Mouse (Mus musculus): Measurements from ENCODE around the gene Ramp3.

Gene Ramp3

DNA sequence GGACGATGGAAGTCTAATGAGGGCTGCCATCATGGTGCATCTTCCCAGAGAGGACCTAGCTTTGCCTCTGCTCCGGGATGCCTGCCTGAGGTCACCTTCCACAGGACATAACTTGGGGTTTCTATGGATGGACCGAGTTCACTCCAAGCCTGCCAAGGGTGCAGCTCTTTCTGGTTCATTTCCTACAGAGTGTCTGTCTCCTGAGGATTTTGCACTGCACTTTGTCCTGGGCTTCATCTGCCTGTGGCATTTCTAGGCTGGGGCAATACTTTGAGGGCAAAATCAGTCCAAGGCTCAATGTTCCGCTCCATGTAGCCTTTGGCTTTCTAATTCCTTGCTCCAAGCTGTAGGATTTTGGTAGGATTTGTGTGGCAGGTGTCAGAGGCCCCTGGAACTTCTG lies 12.5 kb downstream of the Ramp3 start:
- peak; percentile 57 for DNase-seq

DNA sequence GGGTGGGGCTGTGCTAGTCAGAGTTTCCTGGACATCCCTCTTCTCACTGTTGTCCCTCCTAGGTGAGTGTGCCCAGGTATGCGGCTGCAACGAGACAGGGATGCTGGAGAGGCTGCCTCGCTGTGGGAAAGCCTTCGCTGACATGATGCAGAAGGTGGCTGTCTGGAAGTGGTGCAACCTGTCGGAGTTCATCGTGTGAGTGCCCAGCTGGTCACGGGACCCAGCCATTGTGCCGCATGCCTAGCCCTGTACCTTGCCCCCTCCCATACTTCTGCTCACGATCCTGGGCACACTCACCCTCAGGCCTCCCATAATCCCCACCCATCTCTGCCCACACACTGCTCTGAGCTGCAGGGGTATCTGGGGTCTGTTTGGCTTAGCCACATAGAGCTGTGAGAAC lies 16.4 kb downstream of the Ramp3 start:
- no peak for DNase-seq

DNA sequence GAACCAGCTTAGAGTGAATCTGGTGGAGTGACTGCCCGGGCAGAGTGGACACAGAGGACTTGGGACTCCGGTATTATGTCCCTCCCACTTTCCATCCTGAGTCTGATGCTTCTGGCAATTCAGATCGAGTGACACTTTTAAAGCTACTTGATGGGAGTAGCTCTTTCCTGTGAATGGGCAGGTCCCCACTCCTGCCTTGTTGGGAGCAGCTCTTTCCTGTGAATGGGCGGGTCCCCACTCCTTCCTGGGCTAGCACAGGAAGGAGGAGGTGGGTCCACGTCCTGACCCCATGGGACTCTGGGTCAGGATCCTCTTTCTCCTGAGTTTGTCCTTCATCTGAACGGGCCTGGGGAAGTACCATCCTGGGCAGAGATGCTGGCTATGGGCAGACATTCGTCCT lies 17.1 kb downstream of the Ramp3 start:
- DNase-seq = peak; percentile 66

DNA sequence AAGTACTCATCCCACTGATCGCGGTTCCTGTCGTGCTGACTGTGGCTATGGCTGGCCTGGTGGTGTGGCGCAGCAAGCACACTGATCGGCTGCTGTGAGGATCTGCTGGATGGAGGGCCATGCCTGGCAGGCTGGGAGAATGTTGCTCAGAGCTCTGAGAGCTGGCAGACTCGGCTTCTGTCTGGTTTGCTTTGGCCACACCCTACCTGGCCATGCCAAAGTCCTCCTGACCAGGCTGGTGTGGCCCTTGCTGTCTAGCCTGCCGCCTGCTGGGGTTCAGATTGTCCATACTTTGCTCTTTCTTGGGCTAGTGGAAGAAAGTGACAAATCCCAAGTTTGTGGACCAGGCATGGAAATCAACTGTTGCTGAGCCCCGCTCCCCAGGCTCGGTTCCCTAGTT lies 18.3 kb downstream of the Ramp3 start:
- no peak for DNase-seq

DNA sequence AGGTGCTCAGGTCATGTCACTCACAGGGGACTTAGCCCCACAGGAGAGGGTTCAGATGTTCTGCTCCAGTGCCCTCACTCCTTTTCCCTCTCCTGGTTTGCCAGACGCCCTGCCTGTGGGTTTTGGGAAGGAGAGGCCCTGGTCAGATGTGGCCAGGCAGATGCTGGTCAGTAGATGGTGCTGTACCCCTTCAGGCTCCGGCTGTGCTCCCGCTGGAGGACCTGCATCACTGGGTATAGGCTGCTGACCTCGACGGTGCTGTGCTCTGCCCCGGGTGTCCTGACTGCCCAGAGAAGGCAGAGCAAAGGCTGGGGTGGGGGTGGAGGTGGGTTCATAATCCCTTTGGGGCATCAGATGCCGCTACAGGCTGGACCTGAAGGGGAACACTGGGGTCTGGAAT lies 19.2 kb downstream of the Ramp3 start:
- DNase-seq = peak; percentile 70

DNA sequence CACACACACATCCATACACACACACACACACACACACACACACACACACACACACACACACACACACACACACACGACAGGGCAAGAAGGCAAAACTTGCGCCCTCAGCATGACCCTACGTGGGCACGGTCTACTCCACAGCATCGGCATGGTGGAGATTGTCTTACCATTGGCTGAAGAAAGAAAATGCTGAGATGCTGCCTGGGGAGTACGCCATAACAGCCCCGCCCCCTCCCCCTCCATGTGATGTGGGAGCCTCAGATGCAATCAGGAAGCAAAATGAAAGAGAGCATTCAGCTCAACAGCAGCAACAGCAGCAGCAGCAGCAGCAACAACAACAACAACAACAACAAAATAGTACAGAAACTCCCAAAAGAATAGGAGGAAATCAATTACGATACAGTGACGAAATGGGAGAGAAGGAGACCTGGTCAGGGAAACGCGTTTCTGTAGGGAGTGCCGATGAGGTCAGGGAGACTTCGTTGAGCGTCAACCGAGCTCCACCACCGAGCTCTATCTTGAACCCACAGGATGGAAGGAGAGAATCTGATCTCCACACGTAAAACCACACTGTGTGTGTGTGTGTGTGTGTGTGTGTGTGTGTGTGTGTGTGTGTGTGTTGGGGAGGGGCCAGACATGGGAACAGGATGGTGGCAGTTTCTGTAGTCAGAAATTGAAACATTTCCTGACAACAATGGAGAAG lies 21.5 kb downstream of the Ramp3 start:
- DNase-seq = peak; percentile 47

DNA sequence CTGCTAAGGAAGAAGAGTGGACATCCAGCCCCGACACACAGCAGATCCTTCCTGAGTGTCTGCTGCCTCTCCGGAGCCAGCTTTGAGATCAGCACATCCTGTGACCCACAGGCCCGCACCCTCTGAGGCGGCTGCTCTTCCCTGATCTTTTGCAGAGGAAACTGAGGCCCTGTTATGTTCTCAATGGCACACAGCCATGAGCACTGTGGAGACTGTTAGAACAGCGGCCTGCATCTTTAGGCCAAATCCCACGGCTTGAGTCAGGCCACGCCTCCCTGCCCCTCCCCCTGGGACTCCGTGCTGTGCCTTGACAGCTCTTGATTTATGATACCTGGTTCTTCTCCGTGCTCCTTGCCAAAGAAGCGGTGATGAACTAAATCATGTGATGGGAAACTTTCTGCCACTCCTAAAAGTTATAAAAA lies 22.1 kb downstream of the Ramp3 start:
- peak; percentile 90 for DNase-seq

DNA sequence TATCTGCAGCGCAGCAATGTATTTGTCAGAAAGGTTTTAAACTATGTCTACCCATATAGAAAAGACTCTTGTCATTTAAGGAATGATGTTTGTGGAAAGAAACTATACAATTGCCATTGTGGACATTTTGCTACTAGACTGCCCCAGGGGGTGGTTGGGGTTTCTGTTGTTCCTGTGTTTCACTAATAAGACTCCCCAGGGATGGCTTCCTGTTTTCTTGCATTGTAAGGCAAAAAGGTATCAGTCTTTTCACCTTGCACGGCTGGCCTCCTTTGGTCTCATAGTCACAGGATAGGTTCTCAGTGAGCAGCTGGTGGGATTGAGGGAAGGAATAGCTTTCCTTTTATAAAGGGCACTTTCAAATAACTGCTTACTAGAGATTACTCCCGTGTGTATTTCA lies 26.4 kb downstream of the Ramp3 start:
- DNase-seq = no peak

DNA sequence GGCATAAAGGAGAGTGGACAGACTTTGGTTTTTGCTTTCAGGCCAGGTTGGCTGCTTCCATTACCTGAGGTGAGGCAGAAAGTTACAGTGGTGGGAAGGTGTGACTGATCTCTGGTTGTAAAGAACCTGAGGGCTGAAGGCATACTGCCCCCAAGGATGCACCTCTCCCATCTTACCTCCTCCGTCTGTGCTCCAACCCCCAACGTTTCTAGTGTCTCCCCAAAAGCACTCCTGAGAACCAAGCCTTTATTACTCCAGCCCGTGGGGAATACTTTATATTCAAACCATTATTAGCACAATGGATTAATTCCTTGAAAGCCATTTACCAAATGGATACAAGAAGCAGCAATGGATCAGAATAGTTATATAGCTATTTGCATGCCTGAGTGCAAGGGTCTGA lies 30.6 kb downstream of the Ramp3 start:
- no peak for DNase-seq

DNA sequence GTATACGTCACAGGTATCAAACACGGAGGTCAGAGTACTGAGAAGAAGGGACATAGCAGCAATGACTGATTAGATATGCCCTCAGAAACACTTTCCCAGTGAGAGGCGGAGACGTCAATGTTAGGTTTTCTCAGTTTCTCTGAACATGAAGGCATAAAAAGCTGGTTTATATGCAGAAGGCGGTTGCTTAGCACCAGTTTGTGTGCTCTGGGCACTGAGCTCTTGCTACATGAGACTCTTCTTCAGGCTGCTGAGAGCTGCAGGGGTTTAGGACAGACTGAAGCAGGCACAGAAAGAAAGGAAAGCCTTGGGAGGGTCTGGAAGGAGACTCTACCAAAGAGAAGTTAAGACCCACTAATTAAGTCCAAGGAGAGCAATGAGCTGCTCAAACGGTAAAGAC lies 34.0 kb downstream of the Ramp3 start:
- DNase-seq = no peak

DNA sequence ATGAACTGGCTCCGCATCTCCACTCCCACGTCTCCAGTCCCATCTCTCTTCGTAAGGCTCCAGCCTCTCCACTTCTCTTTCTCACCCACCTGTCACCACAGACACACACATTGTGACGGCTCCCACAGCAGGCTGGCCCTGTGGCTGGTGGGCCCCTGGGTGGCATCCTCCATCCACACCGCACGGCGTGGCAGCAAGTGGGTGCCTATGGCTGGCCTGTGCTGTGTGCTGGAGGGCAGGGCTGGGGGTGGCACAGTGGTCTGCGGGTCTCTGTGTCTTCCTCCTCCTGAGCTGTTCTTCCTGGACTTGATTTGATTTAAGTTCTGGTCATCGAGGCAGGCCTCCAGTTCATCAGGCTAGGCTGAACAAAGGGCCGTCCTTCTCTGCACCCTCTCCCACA lies 35.8 kb downstream of the Ramp3 start:
- DNase-seq = no peak

DNA sequence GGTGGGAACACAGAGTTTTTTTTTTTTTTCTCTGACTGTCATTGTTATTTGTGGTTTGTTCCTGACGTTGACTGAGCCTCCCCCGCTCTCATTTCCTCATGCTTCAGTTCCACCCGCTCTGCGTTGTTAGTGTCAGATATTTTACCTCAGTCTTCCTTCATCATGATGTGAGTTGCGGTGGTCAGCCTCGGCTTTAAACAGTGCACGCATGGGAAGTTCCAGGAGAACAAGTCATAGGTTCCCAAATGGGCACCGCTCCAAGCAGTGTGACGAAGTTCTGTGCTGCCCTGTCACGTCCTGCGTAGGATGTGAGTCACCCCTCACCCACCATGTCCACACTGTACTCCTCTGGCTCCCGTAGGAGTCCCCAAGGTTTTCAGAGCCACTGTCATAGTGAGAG lies 36.9 kb downstream of the Ramp3 start:
- peak; percentile 75 for DNase-seq

DNA sequence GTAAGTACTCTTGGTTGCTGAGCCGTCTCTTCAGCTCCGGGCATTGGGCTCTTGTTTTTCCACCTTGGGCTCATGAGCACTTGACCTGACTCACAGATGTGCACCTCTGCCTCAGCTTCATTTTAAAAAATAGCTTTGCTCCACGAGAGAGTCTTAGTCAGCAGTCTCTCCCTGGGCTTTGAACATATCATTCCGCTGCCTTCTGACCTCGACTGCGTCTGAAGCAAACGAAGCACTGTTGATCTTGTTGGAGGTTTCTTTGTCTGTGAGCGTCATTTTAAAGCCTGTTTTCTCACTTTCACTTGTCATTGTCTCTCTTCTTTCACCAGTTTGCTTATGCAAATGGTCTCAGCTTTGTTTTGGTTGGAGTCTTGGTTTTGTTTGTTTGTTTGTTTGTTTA lies 38.2 kb downstream of the Ramp3 start:
- no peak for DNase-seq

DNA sequence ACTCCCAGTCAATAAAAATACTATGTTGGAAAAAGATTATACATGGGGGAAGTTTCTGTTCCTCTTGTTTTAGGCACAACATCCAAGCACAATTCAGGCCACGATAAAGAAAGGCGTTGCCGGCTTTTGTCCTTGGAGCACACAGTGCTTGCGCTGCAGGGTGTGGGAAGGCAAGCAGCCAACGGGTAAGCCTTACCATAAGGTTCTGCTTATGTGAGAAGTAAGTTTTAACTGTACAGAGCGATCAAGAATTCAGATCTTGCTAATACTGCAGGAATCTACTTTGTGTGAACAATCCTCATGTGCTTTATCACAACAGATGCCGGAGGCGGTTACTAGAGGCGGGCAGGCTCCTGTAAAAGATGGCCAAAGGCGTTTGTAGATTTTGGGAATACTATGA lies 39.4 kb downstream of the Ramp3 start:
- no peak for DNase-seq

DNA sequence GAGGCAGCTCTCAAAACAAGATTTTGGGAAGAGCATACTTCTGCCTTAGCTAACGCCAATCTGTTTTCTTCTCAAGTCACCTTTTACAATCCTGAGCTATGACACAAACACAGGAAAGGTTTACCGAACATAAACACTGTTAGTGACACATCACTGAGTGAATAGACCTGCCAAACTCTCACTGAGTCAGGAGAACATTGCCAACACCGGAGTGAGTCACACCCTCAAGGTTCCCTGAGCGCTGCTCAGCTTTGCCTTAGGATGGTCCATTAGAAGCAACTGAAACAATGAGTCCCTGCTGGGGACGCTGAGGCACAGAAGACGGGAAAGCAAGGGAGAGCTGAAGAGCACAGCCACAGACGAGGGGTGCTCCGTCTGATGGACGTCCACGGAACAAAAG lies 40.0 kb downstream of the Ramp3 start:
- DNase-seq = no peak

DNA sequence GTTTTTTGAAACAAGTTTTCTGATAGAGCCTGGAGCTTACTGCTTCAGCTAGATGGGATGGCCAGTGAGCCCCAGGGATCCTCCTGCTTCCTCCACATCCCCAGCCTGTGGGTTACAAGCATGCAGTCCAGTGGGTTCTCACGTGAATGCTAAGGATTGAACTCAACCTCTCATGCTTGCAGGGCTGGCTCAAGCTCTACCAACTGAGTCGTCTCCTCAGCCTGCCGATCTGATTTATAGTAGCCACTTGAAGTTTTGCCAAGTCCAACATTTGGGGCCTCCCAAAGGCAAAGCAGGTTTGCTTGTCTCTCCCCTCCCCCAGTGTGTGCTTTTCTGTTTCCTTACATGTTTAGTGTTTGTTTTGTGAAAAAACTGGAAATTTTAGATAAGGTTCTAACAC lies 43.9 kb downstream of the Ramp3 start:
- DNase-seq = no peak

DNA sequence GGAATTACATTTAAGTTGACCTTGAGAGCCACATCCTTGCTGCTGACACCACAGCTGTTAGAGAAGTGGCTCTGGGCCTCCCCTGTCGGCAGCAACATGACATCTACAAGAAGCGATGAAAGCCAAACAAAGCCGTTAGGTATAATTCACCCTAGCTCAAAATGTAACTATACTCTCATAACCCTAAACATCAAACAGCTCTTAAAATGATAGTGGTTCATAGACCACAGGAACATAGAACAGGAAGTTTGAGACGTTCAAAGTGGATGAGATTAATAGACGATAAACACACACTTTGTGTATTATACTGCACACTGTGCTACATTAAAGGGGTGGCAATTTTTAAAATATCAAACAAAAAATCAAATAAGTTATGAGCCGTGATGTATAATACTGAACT lies 46.5 kb downstream of the Ramp3 start:
- no peak for DNase-seq

DNA sequence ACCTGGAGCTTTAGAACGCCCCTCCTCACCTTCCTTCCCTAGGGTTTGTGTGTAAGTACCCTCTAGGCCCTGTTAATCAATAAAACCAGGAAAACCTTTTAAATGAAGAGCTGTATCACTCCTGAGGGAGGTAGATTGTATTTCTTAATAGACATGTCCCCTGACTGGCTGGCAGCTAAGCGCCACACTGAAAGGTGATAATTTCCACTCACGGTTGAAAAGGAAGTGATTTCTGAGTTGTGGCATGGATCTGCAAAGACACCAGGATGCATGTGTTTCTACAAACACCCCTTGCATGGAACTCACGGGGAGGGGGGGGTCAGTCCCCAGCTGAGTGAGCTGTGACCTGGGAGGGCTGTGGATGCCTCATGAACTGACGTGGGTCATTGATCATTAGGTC lies 47.2 kb downstream of the Ramp3 start:
- DNase-seq = no peak

DNA sequence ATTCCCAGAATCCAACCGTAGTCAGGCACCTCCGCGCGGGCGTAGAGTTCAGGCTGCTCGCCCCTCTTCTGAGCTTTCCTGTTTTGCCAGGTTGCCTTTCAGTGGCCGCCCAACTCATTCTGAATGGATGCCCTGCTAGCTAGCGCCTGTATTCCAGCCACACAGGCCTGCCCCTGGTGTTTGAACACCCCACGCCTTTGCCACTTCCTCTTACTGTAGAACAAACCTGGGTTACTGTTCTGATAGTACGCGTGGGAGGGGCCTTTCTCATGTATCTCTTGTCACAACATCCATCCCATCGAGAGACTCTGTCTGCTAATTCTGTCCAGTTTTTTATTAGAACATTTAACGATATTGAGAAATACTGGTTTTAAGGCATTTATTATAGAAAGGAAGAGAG lies 48.5 kb downstream of the Ramp3 start:
- no peak for DNase-seq

DNA sequence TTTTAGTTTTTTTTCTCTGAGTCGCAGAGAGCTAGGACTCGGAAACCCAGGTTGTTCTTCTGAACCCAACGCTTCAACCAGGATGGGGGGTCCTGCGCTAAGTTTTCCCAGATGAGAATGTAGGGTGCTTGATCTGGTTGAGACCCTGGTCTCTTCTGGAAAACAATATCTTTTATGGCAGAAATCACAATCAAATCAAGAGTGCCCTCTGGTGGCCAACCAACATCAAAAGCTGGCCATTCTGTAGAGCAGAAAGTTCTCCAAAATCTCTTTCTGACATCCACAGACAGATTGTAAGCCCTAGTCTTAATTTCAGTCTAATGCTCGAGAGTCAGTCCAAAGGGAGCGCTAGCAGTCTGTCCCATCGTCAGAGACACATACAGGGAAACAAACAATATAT lies 50.1 kb downstream of the Ramp3 start:
- DNase-seq = no peak

DNA sequence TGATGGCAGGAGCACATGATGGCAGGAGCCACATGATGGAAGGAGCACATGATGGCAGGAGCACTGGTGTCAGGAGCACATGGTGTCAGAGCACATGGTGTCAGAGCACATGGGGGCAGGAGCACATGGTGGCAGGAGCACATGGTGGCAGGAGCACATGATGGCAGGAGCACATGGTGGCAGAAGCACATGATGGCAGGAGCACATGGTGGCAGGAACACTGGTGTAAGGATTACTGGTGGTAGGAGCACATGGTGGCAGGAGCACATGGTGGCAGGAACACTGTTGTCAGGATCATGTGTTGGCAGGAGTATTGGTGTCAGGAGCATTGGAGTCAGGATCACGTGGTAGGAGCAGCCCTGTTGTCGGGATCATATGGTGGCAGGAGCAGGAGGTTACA lies 52.1 kb downstream of the Ramp3 start:
- DNase-seq = no peak

DNA sequence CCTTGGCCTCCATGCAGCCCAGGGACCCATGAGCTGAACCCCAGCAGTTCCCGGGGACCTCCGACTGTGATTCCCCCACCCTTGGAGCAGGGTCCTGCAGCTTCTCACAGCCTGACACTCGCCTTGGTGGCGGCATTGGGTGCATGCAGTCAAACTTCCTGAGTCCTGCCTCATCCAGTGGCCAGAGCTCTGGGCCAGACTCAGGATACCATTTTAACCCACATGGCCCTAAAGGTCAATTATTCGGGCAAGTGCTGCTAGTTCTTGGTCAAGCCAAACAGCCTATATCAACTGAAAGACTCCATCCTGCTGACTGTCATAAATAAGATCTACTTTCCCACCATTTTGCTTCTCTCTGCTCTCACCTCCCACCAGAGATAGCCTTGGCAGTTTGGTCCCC lies 62.4 kb downstream of the Ramp3 start:
- DNase-seq = no peak

DNA sequence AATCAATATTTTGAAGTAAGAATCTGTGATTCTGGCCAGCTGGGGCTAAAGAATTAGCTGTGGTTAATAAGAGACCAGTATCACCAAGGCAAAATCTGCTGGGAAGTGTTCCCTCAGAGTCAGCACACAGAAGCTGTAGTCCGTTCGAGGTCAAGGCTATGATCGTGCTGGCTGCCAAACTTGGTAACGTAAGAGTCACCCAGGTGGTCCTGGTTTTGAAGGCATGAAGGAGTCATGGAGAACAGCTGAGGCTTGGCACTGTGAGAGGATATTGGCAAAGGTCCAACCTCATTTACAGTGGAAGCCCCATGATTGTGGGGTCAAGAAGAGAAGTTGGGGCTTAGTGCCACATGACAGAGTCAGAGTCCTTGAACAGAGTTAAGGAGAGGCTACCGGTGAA lies 68.6 kb downstream of the Ramp3 start:
- DNase-seq = no peak

Measured in kidney, postnatal 14 days (tissue).